20 mouse cellular contexts compared by ENCODE assay signal in the genomic region with DNA sequence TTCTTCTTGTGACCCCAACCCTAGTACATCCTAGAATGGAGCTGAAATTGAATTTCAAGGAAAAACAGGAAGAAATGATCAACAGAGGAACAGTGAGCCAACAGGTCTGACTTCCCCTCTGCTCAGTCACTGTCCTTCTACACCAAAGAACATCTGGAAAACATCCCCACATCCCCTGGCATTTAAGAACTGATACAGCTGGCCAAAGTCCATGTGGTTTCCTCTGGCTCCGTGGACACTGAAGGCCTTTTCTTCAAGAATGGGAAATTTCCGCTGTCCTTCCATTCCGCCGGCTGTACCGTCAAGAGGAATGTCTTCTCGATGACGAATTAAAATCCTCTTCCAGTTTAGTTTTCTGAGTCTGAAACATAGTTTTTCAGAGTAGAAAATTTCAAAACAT.
"Had no signal": no experiment of that assay in that cellular context is flagged by ENCODE, and none has a peak within 500 bp of the region (broad histone marks: within the 10 kb centered on the region; RNA-seq: fewer than 3 reads in every experiment).

No protein-coding gene starts in this region.

- H3K27me3 ChIP-seq: midbrain, embryonic 13.5 days; neural tube, embryonic 13.5 days; neural tube, embryonic 15.5 days; stomach, embryonic 15.5 days had no signal

- ATAC-seq: midbrain, embryonic 13.5 days; midbrain, embryonic 16.5 days had no signal

- H3K27ac ChIP-seq: liver, embryonic 14.5 days; midbrain, embryonic 10.5 days; midbrain, embryonic 13.5 days; neural tube, embryonic 13.5 days; neural tube, embryonic 15.5 days; stomach, embryonic 15.5 days; stomach, postnatal 0 days had no signal

- H3K4me1 ChIP-seq: stomach, embryonic 15.5 days had no signal

- H3K9me3 ChIP-seq: midbrain, embryonic 10.5 days; midbrain, embryonic 13.5 days; neural tube, embryonic 13.5 days; neural tube, embryonic 15.5 days; stomach, embryonic 15.5 days had no signal

- H3K36me3 ChIP-seq: midbrain, embryonic 13.5 days; neural tube, embryonic 13.5 days; stomach, embryonic 15.5 days had no signal

- DNase-seq: lung, adult 18-20 months; lung, embryonic 14.5 days; lung, postnatal 10 days; lung, postnatal 4 days; retina, postnatal 1 day; right cerebral cortex, adult 18-20 months; right cerebral cortex, postnatal 25 days; right cerebral cortex, postnatal 4 days; thymus, adult 2 months; thymus, postnatal 25 days; thymus, postnatal 4 days had no signal

- H3K4me2 ChIP-seq: lung, embryonic 14.5 days; midbrain, embryonic 13.5 days; neural tube, embryonic 13.5 days; neural tube, embryonic 15.5 days; stomach, embryonic 15.5 days had no signal

- H3K9ac ChIP-seq: liver, embryonic 14.5 days; lung, embryonic 14.5 days; midbrain, embryonic 13.5 days; neural tube, embryonic 13.5 days; neural tube, embryonic 15.5 days; stomach, embryonic 15.5 days had no signal

- H3K4me3 ChIP-seq: midbrain, embryonic 10.5 days; midbrain, embryonic 13.5 days; myocyte; neural tube, embryonic 13.5 days; neural tube, embryonic 15.5 days; stomach, embryonic 15.5 days had no signal
